In genomic region chr12:83630936-83631335, GRCm38 (mm10) we compare ENCODE assay signal across 8 mouse cellular contexts. TPM values are rescaled to one million over a fixed set of nuclear protein-coding genes. Genes with fewer than 3 reads are reported as not detected.
DNase-seq lines count a peak whose midpoint lies in the region; ATAC-seq and TF ChIP-seq lines count a peak whose summit lies in the region.
"Not testable (repeated sequence)": the region's sequence is repeated elsewhere in the genome, so short reads cannot be mapped to it uniquely, and the experiment has no call there.

Gene Rbm25, plus strand, starts transcription at chr12:83631236.

- DNase-seq in Patski (ENCODE audit: low read depth, low spot score); gastrocnemius, postnatal 14 days; heart, postnatal 36 days; kidney, postnatal 0 days (ENCODE audit: low spot score): not testable (repeated sequence)

- peak within 1 kb of the TSS; percentile 67 for H3K4me2 ChIP-seq in embryonic facial prominence, embryonic 13.5 days
- H3K4me2 ChIP-seq in kidney, postnatal 0 days (ENCODE audit: low read length), result peak within 1 kb of the TSS; percentile 67
- H3K4me2 ChIP-seq in limb, embryonic 13.5 days (replicated peaks), result peak within 1 kb of the TSS; percentile 68
- H3K4me2 ChIP-seq in stomach, embryonic 14.5 days (replicated peaks; ENCODE audit: low read depth, low read length), result peak within 1 kb of the TSS; percentile 59

- in situ Hi-C loops in Patski (cut with MboI; ENCODE audit: low pct_unique_long_range_greater_than_20kb), result not testable (repeated sequence)

- not testable (repeated sequence) for H3K4me1 ChIP-seq in embryonic facial prominence, embryonic 13.5 days; kidney, postnatal 0 days (replicated peaks; ENCODE audit: insufficient read depth, low read length); limb, embryonic 13.5 days; stomach, embryonic 14.5 days (ENCODE audit: control insufficient read depth, insufficient read depth, low read length)

- H3K27ac ChIP-seq in embryonic facial prominence, embryonic 13.5 days, result peak within 1 kb of the TSS; percentile 97
- H3K27ac ChIP-seq in kidney, postnatal 0 days, result peak within 1 kb of the TSS; percentile 96
- peak within 1 kb of the TSS; percentile 95 for H3K27ac ChIP-seq in limb, embryonic 13.5 days
- peak within 1 kb of the TSS; percentile 97 for H3K27ac ChIP-seq in stomach, embryonic 14.5 days (ENCODE audit: low read length)

- H3K36me3 ChIP-seq in embryonic facial prominence, embryonic 13.5 days; kidney, postnatal 0 days (ENCODE audit: insufficient read depth, low read length); limb, embryonic 13.5 days; stomach, embryonic 14.5 days (ENCODE audit: control insufficient read depth, insufficient read depth, low read length): not testable (repeated sequence)

- intact Hi-C loops in gastrocnemius, postnatal 14 days (cut with DNase I; ENCODE audit: low total_unique reads), result loop anchor here (10.0 kb wide), 1 partner anchor 54 kb away; the partner anchor contains the start of gene Psen1
- intact Hi-C loops in heart, postnatal 36 days (cut with DNase I), result loop anchor here (5.0 kb wide), 2 partner anchors 34 to 56 kb away; partner anchors contain the start of genes Psen1 and Zfyve1

- peak within 1 kb of the TSS; percentile 68 for H3K4me3 ChIP-seq in embryonic facial prominence, embryonic 13.5 days
- H3K4me3 ChIP-seq in kidney, postnatal 0 days (replicated peaks; ENCODE audit: low read depth, low read length), result peak within 1 kb of the TSS; percentile 67
- H3K4me3 ChIP-seq in limb, embryonic 13.5 days, result peak within 1 kb of the TSS; percentile 96
- H3K4me3 ChIP-seq in stomach, embryonic 14.5 days (ENCODE audit: low read depth, low read length), result peak within 1 kb of the TSS; percentile 99

- H3K9ac ChIP-seq in embryonic facial prominence, embryonic 13.5 days, result peak within 1 kb of the TSS; percentile 99
- peak within 1 kb of the TSS; percentile 91 for H3K9ac ChIP-seq in kidney, postnatal 0 days (ENCODE audit: low read depth, low read length)
- H3K9ac ChIP-seq in limb, embryonic 13.5 days, result peak within 1 kb of the TSS; percentile 98
- H3K9ac ChIP-seq in stomach, embryonic 14.5 days (replicated peaks; ENCODE audit: low read depth, low read length), result peak within 1 kb of the TSS; percentile 96

- H3K27me3 ChIP-seq in Patski; embryonic facial prominence, embryonic 13.5 days; kidney, postnatal 0 days (ENCODE audit: insufficient read depth, low read length); limb, embryonic 13.5 days; stomach, embryonic 14.5 days (ENCODE audit: control insufficient read depth, insufficient read depth, low read length): not testable (repeated sequence)

- H3K9me3 ChIP-seq in embryonic facial prominence, embryonic 13.5 days; kidney, postnatal 0 days (replicated peaks; ENCODE audit: low read length); limb, embryonic 13.5 days; stomach, embryonic 14.5 days (ENCODE audit: control insufficient read depth, low read depth, low read length): not testable (repeated sequence)

- POLR2A ChIA-PET in Patski (lab: Charles Lee), result not testable (repeated sequence)

- not testable (repeated sequence) for ATAC-seq in Patski; embryonic facial prominence, embryonic 13.5 days (ENCODE audit: insufficient number of reproducible peaks, insufficient read depth, low FRiP score, low TSS enrichment, low read depth); kidney, postnatal 0 days (replicated peaks; ENCODE audit: low FRiP score, low read depth); limb, embryonic 13.5 days (ENCODE audit: low FRiP score, low read depth); megakaryocyte-erythroid progenitor cell, adult 5-6 weeks (replicated peaks; ENCODE audit: low FRiP score, low TSS enrichment, poor library complexity, severe bottlenecking); stomach, embryonic 14.5 days (ENCODE audit: insufficient number of reproducible peaks, insufficient read depth, low FRiP score, low read depth)

- CTCF ChIA-PET in Patski (lab: Charles Lee), result not testable (repeated sequence)

- not testable (repeated sequence) for TF ChIP-seq CTCF in Patski (IDR thresholded peaks at IDR 0.05); kidney, postnatal 0 days (IDR thresholded peaks at IDR 0.05; ENCODE audit: low read depth)

- WGBS in embryonic facial prominence, embryonic 13.5 days, result no CpG with 5 or more reads among the region's 5 CpGs
- WGBS in kidney, postnatal 0 days, result no CpG with 5 or more reads among the region's 5 CpGs
- no CpG with 5 or more reads among the region's 5 CpGs for WGBS in limb, embryonic 13.5 days
- WGBS in stomach, embryonic 14.5 days, result no CpG with 5 or more reads among the region's 5 CpGs

RNA-seq across cellular contexts. Expression of gene Rbm25, which starts in this region (rescaled TPM):
- 78.0 TPM for polyA plus RNA-seq in Patski (2021)
- 315 and 335 TPM in 2 replicates for polyA plus RNA-seq in embryonic facial prominence, embryonic 13.5 days (2015; fragmentation: Nextera tagmentation; extraction: Ambion mirVana)
- total RNA-seq in gastrocnemius, postnatal 14 days (2021), result 10 to 100 TPM; 42.3 to 49.0 TPM
- 10 to 100 TPM; 54.5 to 54.7 TPM for total RNA-seq in heart, postnatal 36 days (2021)
- 196 and 199 TPM in 2 replicates for polyA plus RNA-seq in kidney, postnatal 0 days (2015; fragmentation: Nextera tagmentation; extraction: Ambion mirVana)
- 318 and 324 TPM in 2 replicates for polyA plus RNA-seq in limb, embryonic 13.5 days (2015; fragmentation: Nextera tagmentation; extraction: Ambion mirVana)
- 310 and 350 TPM in 2 replicates for total RNA-seq in megakaryocyte-erythroid progenitor cell, adult 5-6 weeks (2014; fragmentation: Nextera tagmentation)
- 341 and 447 TPM in 2 replicates for total RNA-seq in megakaryocyte-erythroid progenitor cell, adult 5-6 weeks (2017)
- polyA plus RNA-seq in stomach, embryonic 14.5 days (2014; fragmentation: Nextera tagmentation; extraction: Ambion mirVana), result 258 and 285 TPM in 2 replicates

Comparison
In these comparisons a context has a peak if more than half of its experiments do, and no peak if none do; other contexts are left out.
1. RNA of gene Rbm25 (total RNA-seq): 310 to 447 TPM in megakaryocyte-erythroid progenitor cell, adult 5-6 weeks; 54.5 to 54.7 TPM in heart, postnatal 36 days and 42.3 to 49.0 TPM in gastrocnemius, postnatal 14 days; every median in the first group is over 4 times any median in the second.
2. Peak in every context shown above with its lines, with median percentiles within 50 percentile points of each other: H3K27ac ChIP-seq, H3K4me2 ChIP-seq, H3K4me3 ChIP-seq and H3K9ac ChIP-seq.